Mouse (Mus musculus): Measurements from ENCODE around the gene Diaph3.

Diaph3 gene

GRCm38 (mm10) chr14:86847154-86847810 lies 293.8 kb downstream of the Diaph3 start:
- DNase-seq (ENCODE audit: low spot score in 2 of 2) = no peak

- no peak for DNase-seq (ENCODE audit: low spot score in 2 of 2)
Measured at GRCm38 (mm10) chr14:86844075-86844474, 297.0 kb downstream of the Diaph3 start.

DNA sequence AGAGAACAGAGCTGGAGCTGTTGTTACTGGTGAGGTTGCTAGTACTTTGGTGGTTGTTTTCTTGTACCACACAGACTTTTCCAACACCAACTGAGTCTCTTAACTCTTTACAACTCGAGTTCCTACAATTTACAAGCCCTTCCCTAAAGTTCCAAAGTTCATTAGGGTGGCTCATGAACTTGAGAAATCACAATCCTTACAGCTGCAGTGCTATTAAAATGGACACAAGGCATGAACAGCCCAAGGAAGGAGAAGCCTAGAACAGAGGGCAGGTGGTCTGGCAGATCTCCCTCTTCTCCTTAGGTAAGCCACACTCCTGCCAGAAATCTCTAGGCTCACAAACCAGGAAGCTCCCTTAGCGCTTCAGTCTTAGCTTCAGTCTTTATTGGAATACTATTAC lies 303.4 kb downstream of the Diaph3 start:
- DNase-seq (ENCODE audit: low spot score in 2 of 2) = no peak

GRCm38 (mm10) chr14:86834851-86835250 lies 306.2 kb downstream of the Diaph3 start:
- DNase-seq (ENCODE audit: low spot score in 2 of 2) = no peak

- no peak for DNase-seq (ENCODE audit: low spot score in 2 of 2)
Measured at GRCm38 (mm10) chr14:86834269-86834668, 306.8 kb downstream of the Diaph3 start.

DNA sequence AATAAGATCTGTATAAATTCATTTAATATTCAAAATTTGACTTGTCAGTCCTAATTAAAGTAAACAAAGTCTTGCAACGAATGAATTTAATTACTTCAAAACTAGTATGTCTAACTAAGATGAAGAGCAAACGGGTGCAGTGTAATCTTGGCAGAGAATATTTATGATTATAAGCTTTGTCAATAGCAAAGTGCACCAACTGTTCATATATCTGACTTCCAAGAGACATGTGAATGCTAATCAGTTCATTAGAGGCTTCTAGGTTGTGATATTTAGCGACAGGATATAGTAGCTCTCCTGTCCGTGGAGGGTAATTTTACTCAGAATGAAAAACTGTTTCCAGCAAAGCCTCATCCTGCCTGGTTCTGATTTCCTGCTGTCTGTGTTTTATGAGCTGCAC lies 308.0 kb downstream of the Diaph3 start:
- no peak for DNase-seq (ENCODE audit: low spot score in 2 of 2)

DNA sequence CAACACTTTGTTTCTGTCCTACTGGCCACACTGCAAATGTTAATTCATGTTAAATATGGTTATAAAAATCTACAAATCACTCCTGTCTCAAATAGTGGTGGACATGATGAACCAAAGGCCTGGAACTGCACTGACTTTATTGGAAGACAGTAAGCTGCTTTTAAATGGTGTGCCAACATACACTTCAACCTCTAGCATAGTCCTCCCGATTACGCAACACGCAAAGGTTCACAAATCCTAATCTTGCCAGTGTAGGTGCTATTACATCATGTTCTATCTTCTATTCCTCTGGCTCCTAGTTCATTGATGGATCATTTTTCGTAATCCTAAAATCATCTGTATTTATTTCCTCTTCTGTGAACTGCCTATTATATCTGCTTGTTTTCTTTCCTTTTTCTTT lies 324.8 kb downstream of the Diaph3 start:
- DNase-seq (ENCODE audit: low spot score in 2 of 2) = no peak

DNA sequence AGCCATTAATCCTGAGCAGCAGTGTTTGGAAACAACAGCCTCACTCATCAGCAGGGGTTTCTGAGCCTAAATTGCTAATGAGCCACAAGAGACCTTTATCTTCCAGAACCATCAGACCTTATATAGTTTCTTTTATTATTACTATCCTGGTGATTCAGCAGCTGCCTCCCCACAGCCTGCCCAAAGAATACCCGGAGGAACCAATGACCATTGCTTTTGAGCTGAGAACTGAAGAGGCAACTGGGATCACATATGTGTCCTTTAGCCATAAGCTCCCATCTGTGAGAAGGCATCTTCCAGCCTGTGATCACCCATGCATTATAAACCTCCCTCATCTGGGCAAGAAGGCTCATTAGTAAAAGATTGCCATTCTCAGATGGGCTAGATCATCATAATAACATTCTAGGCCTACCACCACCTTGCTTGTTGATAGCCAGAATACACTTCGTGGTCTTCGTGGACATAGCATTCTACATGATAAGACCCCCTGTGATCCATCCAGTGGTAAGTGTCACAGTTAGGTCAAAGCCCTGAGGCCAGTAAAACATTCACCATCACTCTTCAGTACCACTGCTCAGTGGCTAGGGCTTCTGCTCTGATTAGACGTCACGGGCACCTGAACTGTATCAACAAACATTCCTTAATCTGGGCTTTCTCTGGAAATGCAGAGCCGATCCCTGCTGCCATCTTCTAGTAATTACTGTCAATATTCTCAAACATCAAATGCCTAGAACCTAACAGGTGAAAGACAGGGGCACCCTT lies 352.0 kb downstream of the Diaph3 start:
- DNase-seq (ENCODE audit: low spot score in 2 of 2) = no peak

DNA sequence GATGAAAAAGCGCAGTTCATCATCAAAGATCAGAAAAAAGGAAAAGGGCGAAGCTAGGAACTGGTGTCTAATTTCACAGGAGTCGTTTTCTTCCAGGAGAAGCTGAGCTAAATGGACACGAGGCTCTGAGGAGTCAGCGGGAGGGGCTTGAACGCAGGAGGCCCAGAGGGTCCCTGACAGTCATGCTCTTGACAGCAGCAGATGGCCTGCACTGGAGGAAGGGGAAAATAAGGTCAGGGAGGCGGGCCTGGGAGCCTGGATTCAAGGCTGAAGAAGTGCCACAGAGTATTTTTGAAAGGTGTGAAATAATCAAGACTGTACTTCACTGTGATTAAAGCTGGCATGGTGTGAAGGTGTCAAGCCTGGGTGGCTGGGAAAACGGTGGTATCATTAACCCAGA lies 354.2 kb downstream of the Diaph3 start:
- no peak for DNase-seq (ENCODE audit: low spot score in 2 of 2)

DNA sequence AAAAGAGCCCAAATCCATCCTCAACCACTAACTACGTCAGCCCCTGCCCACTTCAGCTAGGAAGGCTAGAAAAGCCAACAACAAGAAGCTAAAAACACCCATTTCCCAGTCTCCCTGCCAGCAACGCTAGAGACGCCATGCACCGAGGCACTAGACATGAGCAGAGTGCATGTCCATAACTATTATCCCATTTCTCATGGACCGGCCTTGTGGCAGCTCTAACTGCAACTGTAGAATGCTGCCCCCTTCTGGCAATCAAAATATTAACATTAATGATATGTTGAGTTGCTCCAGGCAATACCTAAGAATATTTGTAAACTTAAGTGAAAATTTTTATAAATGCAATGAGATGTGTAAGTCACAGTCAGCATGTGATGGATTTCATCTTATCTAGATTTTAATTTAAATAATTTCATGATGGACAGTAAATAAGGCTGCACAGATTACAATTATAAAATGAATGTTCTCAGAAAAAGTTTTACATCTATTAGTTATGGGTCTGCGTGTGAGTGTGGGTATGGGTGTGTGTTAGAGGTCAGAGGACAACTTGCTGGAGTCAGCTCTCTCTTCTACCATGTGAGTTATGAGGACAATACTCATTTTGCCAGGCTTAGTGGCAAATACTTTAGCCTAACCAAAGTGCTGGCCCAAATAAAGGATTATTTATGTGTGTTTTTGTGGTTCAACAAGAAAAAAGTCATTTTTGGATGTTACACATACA lies 359.3 kb downstream of the Diaph3 start:
- peak; percentile 18 to 48 for DNase-seq (ENCODE audit: low spot score in 2 of 2)

GRCm38 (mm10) chr14:86773311-86773710 lies 367.7 kb downstream of the Diaph3 start:
- peak; percentile 42 to 64 for DNase-seq (ENCODE audit: low spot score in 2 of 2)

DNA sequence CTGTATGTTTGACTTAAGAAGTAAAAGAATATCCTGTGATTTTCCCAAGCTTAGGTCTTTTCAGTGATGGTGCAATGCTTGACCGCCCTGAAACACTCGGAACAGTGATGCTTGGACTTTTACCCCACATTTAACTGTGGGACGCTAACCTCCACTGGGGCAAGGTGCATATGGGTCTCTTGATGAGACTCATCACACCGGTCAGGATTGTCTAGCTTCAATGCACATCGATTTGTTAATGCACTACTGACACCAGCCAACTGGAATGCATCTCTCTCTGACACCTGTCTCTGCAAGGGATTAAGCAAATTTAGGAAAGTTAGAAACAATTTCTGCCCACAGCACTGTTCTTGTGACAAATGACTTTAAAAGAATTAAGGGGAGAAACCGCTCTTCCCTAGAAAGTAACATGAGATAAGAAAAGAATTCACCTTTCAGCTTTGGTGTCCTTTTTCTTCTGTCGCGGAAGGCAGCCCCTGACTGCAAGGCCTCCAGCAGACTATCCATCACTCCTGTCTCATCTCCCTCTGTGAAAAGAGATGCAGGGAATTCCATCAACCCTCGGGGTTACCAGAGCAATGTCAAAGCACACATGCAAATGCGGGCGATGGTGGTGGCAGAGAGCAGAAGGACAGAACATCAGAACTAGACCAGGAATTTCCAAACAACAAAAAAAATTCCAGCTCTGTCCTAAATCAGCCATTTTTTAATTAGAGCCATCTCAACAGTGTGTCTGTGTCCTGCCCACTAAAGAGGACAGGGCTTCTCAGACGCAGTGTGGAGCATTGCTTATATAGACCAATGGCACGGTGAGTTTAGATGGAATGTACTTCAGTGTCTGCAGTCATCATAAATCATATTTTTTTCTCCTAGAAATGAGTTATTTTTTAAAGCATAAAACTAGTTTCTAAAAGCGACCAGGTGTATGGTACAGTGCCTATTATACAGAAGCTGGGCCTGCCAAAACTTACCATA lies 368.6 kb downstream of the Diaph3 start:
- no peak for DNase-seq (ENCODE audit: low spot score in 2 of 2)

GRCm38 (mm10) chr14:86764286-86764685 lies 376.7 kb downstream of the Diaph3 start:
- no peak for DNase-seq (ENCODE audit: low spot score in 2 of 2)

DNA sequence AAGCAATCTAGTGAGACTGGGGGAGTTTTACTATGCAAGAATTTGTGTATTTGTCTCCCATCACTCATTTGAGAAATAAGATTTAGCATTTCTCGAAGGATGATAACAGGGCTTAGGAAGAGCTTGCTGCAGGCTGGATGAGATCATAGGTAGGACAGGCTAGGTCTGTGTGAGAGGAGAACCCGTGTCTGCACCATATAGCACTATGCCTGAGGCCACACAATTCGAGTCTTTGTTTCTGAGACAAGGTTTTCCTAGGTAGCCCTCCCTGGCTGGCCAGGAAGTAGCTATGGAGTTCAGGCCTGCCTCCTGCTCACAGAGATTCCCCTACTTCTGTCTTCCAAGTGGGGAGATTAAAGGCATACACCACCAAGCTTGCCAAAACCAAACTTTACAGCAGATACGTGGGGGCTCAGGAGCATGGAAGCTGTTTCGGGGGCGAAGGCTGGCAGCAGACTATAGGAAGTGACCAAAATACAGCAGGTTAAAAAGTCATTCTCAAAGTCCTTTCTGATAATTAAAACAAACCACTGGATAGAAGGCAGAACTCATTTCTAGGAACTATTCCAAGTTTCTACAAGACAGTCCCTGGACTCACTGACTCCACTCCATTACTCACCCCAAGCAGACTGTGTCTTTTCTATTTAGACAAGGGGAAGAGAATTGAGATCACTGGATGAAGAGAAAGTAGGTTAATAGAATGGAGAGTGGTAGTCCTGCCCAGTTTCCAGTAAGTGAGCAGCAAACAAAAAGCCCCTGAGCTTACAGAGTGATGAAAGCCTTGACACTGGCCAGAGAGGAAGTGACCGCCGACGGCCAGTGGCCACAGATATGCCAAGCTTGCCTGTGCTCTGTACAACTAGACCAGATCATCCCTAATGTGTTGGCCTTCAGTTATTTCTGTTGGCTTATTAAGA lies 383.2 kb downstream of the Diaph3 start:
- no peak for DNase-seq (ENCODE audit: low spot score in 2 of 2)

- no peak for DNase-seq (ENCODE audit: low spot score in 2 of 2)
Measured at GRCm38 (mm10) chr14:86757132-86757531, 383.9 kb downstream of the Diaph3 start.

DNA sequence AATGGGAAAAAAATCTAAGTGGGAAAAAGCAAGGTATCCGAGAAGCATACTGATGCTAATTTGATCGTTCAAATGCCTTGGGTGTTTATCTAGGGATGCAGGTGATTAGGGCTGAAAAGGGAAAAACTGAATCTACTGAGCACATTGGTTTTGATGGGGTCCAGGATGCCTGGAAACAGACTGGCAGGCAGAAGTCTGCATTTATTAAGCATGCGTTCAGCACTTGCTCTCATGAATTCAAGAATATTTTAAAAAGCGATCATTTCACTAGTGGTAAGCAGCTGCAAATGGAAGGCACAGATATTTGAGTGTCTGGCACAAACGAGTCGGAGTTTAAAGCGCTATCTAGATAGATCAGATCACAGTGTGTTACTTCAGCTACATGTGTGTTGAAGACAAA lies 390.7 kb downstream of the Diaph3 start:
- DNase-seq (ENCODE audit: low spot score in 2 of 2) = no peak

GRCm38 (mm10) chr14:86749425-86749824 lies 391.6 kb downstream of the Diaph3 start:
- peak in 1 of 2 experiments; percentile 10 for DNase-seq (ENCODE audit: low spot score in 2 of 2)

- peak; percentile 81 to 85 for DNase-seq (ENCODE audit: low spot score in 2 of 2)
Measured at GRCm38 (mm10) chr14:86748876-86749275, 392.2 kb downstream of the Diaph3 start.

GRCm38 (mm10) chr14:86744523-86744922 lies 396.5 kb downstream of the Diaph3 start:
- DNase-seq (ENCODE audit: low spot score in 2 of 2) = no peak

DNA sequence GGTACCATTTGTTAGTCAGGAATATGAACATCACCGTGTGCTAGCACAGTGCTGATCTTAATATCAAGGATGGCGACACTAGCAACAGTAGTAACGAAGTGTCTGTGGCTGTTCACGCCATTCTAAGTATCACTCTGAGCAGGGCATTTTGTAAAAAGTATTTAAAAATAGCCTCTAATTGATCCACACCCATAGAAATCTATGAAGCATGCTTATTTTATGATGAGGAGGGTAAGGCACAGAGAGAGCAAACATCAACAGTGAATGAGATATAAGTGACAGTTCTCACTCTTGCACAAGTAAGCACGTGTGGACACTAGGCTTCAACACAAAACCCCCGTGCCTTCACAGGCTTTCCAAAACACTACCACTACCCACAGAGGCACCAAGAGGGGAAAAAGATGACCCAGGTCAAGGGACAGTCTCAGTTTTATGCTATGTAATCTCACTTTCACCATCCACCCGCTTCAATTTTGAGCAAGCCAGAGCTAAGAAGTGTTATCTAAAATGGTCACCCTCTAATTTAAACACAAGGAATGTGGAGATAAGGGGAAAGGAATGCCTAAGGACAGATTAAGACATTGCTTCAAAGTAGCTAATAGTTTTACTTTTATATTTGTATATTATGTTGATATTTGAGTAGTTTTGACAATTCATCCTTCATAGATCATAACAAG lies 399.0 kb downstream of the Diaph3 start:
- DNase-seq (ENCODE audit: low spot score in 2 of 2) = no peak

Measured in right cerebral cortex, adult 2 months (tissue).